Mouse (Mus musculus): ENCODE results near the gene Nfix.

Gene Nfix

GRCm38 (mm10) chr8:84767221-84767620 is 32.9 kb downstream of the Nfix start:
- CTCF ChIA-PET = interaction anchor here (0.7 kb wide), 1 partner anchor 30 kb away, joined by 3 read pairs; no protein-coding TSS in a partner anchor

- CTCF ChIA-PET = no interaction called here
Measured at GRCm38 (mm10) chr8:84766422-84766821, 33.7 kb downstream of the Nfix start.

GRCm38 (mm10) chr8:84765629-84766028 is 34.5 kb downstream of the Nfix start:
- CTCF ChIA-PET = no interaction called here

- CTCF ChIA-PET = no interaction called here
Measured at GRCm38 (mm10) chr8:84764870-84765495, 35.2 kb downstream of the Nfix start.

GRCm38 (mm10) chr8:84764100-84764499 is 36.0 kb downstream of the Nfix start:
- CTCF ChIA-PET = no interaction called here

GRCm38 (mm10) chr8:84760901-84761300 is 39.2 kb downstream of the Nfix start:
- CTCF ChIA-PET = no interaction called here

GRCm38 (mm10) chr8:84760405-84760805 is 39.7 kb downstream of the Nfix start:
- CTCF ChIA-PET = interaction anchor here (1.3 kb wide), 1 partner anchor 54 kb away, joined by 5 read pairs; no protein-coding TSS in a partner anchor

- CTCF ChIA-PET = interaction anchor here (1.3 kb wide), 1 partner anchor 55 kb away, joined by 5 read pairs; no protein-coding TSS in a partner anchor
Measured at GRCm38 (mm10) chr8:84759718-84760117, 40.4 kb downstream of the Nfix start.

- CTCF ChIA-PET = interaction anchor here (0.9 to 1.3 kb wide), 2 partner anchors 15 to 55 kb away, joined by 3 to 5 read pairs; no protein-coding TSS in a partner anchor
Measured at GRCm38 (mm10) chr8:84759126-84759525, 41.0 kb downstream of the Nfix start.

GRCm38 (mm10) chr8:84758308-84758707 is 41.8 kb downstream of the Nfix start:
- CTCF ChIA-PET = interaction anchor here (0.8 to 0.9 kb wide), 2 partner anchors 15 to 144 kb away, joined by 3 read pairs; no protein-coding TSS in a partner anchor

- CTCF ChIA-PET = interaction anchor here (0.8 kb wide), 1 partner anchor 145 kb away, joined by 3 read pairs; no protein-coding TSS in a partner anchor
Measured at GRCm38 (mm10) chr8:84757501-84757900, 42.6 kb downstream of the Nfix start.

GRCm38 (mm10) chr8:84752734-84753582 is 47.2 kb downstream of the Nfix start:
- CTCF ChIA-PET = no interaction called here

- CTCF ChIA-PET = no interaction called here
Measured at GRCm38 (mm10) chr8:84749519-84749918, 50.6 kb downstream of the Nfix start.

- CTCF ChIA-PET = no interaction called here
Measured at GRCm38 (mm10) chr8:84745032-84745925, 54.9 kb downstream of the Nfix start.

- CTCF ChIA-PET = interaction anchor here (0.7 kb wide), 2 partner anchors 15 to 115 kb away, joined by 3 read pairs; no protein-coding TSS in a partner anchor
Measured at GRCm38 (mm10) chr8:84743517-84744420, 56.4 kb downstream of the Nfix start.

GRCm38 (mm10) chr8:84743054-84743415 is 57.1 kb downstream of the Nfix start:
- CTCF ChIA-PET = no interaction called here

- CTCF ChIA-PET = interaction anchor here (0.6 kb wide), 1 partner anchor 36 kb away, joined by 11 read pairs; no protein-coding TSS in a partner anchor
Measured at GRCm38 (mm10) chr8:84742171-84743053, 57.7 kb downstream of the Nfix start.

GRCm38 (mm10) chr8:84740895-84741843 is 59.0 kb downstream of the Nfix start:
- CTCF ChIA-PET = interaction anchor here (0.6 kb wide), 1 partner anchor 35 kb away, joined by 11 read pairs; no protein-coding TSS in a partner anchor

Data from spleen, embryonic (tissue).